Mouse (Mus musculus) frontal cortex, adult 2 months (tissue): ENCODE measurements at regions not wholly inside any gene's neighbourhood (a gene's known extent, or its start where the extent isn't known, plus 50 kb on each side); places are given as distances from the start of the nearest gene placed in this dataset.
"Not testable (repeated sequence)": the region's sequence is repeated elsewhere in the genome, so short reads cannot be mapped to it uniquely, and the experiment has no call there.

Experiments used
- DNase-seq, 2 experiments: peaks; one replicate each; pipeline ENCODE4 v3.0.0; 2022; ENCODE audit warnings: low spot score in 1 of 2; ENCODE audit errors: extremely low spot score in 1 of 2

GRCm38 (mm10) chr6:100399387-100399786 lies 112.1 kb upstream of the Rybp start:
- DNase-seq = not testable (repeated sequence)

- DNase-seq = peak; percentile 26 to 73
These were observed 109.3 kb upstream of the Rybp start for GRCm38 (mm10) chr6:100396311-100397200.

GRCm38 (mm10) chr6:100390258-100390910 lies 103.1 kb upstream of the Rybp start:
- no peak for DNase-seq

GRCm38 (mm10) chr6:100387042-100387441 lies 99.8 kb upstream of the Rybp start:
- no peak for DNase-seq

- DNase-seq = no peak
These were observed 98.4 kb upstream of the Rybp start for GRCm38 (mm10) chr6:100385640-100386039.

GRCm38 (mm10) chr6:100381046-100381445 lies 93.8 kb upstream of the Rybp start:
- no peak for DNase-seq

- no peak for DNase-seq
These were observed 93.3 kb upstream of the Rybp start for GRCm38 (mm10) chr6:100380536-100380935.

- DNase-seq = no peak
These were observed 92.5 kb upstream of the Rybp start for GRCm38 (mm10) chr6:100379792-100380191.

- DNase-seq = peak in 1 of 2 experiments; percentile 41
These were observed 91.2 kb upstream of the Rybp start for GRCm38 (mm10) chr6:100378533-100378874.

- DNase-seq = no peak
These were observed 90.7 kb upstream of the Rybp start for GRCm38 (mm10) chr6:100377828-100378532.

GRCm38 (mm10) chr6:100376656-100377055 lies 89.4 kb upstream of the Rybp start:
- DNase-seq = no peak

GRCm38 (mm10) chr6:100370828-100371227 lies 83.5 kb upstream of the Rybp start:
- DNase-seq = no peak

GRCm38 (mm10) chr6:100370358-100370757 lies 83.1 kb upstream of the Rybp start:
- DNase-seq = no peak

GRCm38 (mm10) chr6:100366231-100366630 lies 78.9 kb upstream of the Rybp start:
- DNase-seq = no peak

- no peak for DNase-seq
These were observed 78.5 kb upstream of the Rybp start for GRCm38 (mm10) chr6:100365791-100366190.

GRCm38 (mm10) chr6:100363683-100364082 lies 76.4 kb upstream of the Rybp start:
- peak; percentile 65 to 84 for DNase-seq

- no peak for DNase-seq
These were observed 69.5 kb upstream of the Rybp start for GRCm38 (mm10) chr6:100356617-100357399.

- no peak for DNase-seq
These were observed 68.6 kb upstream of the Rybp start for GRCm38 (mm10) chr6:100355858-100356257.

GRCm38 (mm10) chr6:100347481-100347880 lies 60.2 kb upstream of the Rybp start:
- DNase-seq = no peak

GRCm38 (mm10) chr6:100345073-100345472 lies 57.8 kb upstream of the Rybp start:
- no peak for DNase-seq
